Mouse (Mus musculus): ENCODE results near the gene Slc39a13.
"Not testable (repeated sequence)": the region's sequence is repeated elsewhere in the genome, so short reads cannot be mapped to it uniquely, and the experiment has no call there.

Gene Slc39a13

DNA sequence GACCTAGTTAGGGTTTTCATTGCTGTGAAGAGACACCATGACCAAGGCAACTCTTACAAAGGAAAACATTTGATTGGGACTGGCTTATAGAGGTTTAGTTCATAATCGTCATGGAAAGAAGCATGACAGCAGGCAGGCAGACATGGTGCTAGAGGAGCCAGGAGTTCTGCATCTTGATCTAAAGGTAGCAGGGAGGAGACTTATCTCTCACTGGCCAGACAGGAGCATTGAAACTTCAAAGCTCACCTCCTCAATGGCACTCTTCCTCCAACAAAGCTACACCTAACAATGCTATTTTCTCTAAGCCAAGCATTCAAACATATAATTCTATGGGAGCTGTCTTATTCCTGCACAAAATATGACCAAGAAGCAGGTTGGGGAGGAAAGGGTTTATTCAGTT is 43.7 kb downstream of the Slc39a13 start:
- no peak for DNase-seq (ENCODE audit: low read depth, low spot score)

- DNase-seq (ENCODE audit: low read depth, low spot score): no peak
These were observed 45.1 kb downstream of the Slc39a13 start for GRCm38 (mm10) chr2:91025081-91025516.

GRCm38 (mm10) chr2:91023956-91024355 is 46.3 kb downstream of the Slc39a13 start:
- no peak for DNase-seq (ENCODE audit: low read depth, low spot score)

DNA sequence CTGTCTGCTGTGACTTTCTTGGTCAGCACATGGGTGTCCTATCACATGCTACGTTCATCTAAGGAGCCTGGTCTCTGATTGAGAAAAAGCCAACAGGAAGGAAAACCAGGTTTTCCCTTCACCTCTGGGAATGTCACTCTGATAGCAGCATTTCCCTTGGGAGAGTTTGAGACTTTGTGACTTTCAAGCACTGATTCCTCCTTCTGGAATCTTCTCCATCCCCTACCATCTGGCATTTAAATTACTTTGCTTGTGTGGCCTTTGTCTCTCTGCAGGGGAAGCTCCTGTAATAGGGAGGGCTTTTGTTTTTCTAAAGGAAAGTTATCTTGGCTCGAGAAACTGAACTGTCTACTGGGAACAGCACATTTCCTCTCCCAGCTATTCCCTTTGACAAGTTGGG is 47.1 kb downstream of the Slc39a13 start:
- no peak for DNase-seq (ENCODE audit: low read depth, low spot score)

DNA sequence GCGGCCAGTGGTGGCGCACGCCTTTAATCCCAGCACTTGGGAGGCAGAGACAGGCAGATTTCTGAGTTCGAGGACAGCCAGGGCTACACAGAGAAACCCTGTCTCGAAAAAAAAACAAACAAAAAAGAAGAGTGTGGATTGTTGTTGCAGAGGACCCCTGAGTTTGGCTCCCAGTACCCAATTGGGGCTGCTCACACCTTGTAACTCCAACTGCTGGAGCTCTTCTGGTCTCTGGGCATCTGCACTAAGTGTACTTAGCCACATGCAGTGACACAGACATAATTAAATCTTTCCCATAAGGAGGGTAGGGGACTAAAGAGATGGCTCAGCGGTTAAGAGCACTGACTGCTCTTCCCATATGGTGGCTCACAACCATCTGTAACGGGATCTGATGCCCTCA is 48.0 kb downstream of the Slc39a13 start:
- DNase-seq (ENCODE audit: low read depth, low spot score): not testable (repeated sequence)

DNA sequence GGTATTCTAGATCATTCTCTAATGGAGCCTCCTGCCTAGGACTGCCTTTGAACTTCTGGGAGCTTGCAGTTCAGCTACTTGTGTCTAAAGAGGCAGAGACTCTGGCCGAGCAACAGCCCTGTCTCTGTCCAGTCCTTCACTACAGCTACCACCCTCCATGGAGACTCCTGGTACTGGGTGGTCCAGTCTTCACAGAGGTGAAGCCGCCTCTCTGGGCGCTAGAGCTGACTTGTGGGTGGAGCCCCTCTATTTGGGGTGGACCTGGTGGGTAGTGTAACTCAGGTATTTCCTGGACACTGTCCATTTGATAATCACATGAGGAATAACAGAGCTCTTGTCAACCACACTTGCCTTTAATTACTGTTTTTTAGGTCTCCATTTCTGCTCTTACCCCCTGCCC is 50.3 kb downstream of the Slc39a13 start:
- no peak for DNase-seq (ENCODE audit: low read depth, low spot score)

- DNase-seq (ENCODE audit: low read depth, low spot score): no peak
These were observed 52.0 kb downstream of the Slc39a13 start for GRCm38 (mm10) chr2:91018061-91018788.

DNA sequence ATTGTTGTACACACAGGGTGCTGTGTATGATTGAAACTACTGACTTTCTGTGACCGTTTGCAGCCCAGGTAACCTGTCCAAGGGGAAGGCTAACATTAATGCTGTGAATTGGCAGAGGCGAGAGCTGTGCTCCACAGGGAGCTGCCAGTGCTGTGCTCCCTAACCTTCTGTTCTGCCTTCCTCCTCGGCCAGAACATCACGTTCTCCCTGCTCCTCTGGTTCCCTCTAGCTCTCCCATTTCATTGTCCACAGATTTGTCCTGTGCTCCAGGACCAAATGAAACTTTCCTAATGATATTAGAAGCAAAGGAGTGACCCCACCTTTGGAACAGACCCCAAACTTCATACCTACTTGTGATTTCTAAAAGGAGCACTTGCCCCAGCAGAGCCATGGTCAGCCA is 54.8 kb downstream of the Slc39a13 start:
- DNase-seq (ENCODE audit: low read depth, low spot score): no peak

DNA sequence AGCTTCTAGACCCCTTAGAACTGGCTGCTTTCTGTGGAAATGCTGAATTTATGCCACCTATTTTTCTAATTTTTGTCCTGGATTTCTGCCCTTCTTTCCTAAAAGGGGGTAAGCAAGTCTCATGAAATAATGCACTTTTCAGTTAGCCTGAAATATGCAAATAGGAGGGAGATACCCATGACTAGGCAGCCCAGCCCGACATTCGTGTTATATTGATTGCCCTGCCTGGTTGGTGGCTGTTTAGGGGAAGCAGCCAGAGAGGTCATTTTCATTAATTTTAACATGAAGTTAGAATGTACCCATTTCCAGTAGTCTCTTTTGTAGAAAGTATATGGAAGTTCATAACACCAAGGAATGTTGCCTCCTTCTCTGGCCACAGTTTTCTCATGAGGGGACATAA is 56.3 kb downstream of the Slc39a13 start:
- DNase-seq (ENCODE audit: low read depth, low spot score): no peak
